Mouse (Mus musculus): ENCODE measurements around the gene Ankrd23. TPM values are rescaled to one million over a fixed set of nuclear protein-coding genes. Genes with fewer than 3 reads are reported as not detected.
A peak's percentile ranks its signal among the peaks of the same experiment; 100 is the strongest.

Gene Ankrd23
- polyA plus RNA-seq, 1 experiment = 14.4 TPM

DNA sequence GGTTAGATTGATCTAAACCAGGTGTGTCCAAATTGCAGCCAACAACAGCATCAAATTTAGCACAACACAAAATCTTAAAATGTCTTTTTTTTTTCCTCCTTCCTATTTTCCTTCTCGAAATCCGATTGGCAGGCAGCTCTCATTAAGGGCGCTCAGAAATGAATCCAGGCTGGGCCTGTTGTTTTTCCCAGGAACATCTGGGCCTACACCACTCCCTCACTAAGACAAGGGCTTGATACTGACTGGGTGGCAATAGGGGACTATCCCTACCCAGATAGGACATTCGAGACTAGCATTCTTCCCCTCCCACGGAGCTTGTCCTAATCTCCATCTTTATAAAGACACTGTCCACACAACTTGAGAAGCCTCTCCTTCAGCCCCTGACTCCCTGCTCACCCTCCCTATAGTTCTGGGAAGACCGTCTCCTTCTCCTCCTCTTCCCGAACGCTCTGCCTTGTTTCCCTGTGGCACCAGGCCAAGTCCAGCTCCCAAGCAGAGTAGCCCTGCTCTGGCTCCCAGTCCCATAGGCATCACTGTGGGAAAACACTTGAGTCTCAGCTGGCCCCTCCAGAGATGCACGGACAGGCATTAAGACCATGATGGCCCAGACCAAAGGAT, 11.4 kb upstream of the Ankrd23 start:
- Histone ChIP-seq H3K4me1 (ENCODE audit: control insufficient read depth, insufficient read depth, low read length) (peaks cover 34% of the 10 kb centered on the region), H3K27ac (ENCODE audit: insufficient read depth, low read length) (no peak overlapping the region), H3K27me3 (ENCODE audit: control insufficient read depth, insufficient read depth, low read length) (no peaks in the 10 kb centered on the region), H3K4me3 (replicated peaks; ENCODE audit: insufficient read depth, low read depth, low read length) (no peak overlapping the region)
- no peak for TF ChIP-seq CTCF (IDR thresholded peaks at IDR 0.05; ENCODE audit: borderline replicate concordance, insufficient read depth, low read depth, low read length)
- TF ChIP-seq POLR2A (IDR thresholded peaks at IDR 0.05; ENCODE audit: borderline replicate concordance, insufficient read depth, low read length) = no peak
- peak; percentile 51 to 59 for DNase-seq
- 24% methylated on average over 9 of the region's 9 CpGs for WGBS

DNA sequence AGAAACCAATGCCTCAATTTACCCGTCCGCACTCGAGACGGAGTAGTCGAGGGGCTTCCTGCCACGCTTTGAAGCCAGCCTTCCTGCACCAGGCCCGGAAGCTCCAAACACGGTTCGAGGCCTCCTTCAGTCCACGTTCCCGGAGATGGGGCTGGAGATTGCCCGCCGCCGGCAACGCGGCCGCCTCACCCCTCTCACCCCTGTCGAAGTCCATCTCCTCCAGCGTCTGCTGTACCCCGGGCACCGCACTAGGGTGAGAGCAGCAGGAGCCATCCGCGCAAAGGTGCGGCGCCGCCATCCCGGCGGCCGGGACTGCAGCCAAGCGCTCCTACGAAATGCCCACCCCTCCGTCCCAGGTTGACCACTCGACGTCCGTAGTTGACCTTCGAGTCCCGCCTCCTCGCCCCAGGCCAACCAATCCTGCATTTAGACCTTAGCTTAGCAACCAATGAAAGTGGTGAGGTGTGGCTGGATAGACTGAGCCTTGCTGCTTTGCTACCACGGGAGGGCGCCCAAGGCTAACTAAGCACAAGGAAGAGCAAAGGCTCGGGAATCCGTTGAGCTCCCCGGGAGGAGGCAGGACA, 10.3 kb upstream of the Ankrd23 start, which contains the start of gene Ankrd39:
Gene Ankrd39, minus strand, starts transcription at position 558 of the 584 bp plus-strand sequence.
- Histone ChIP-seq H3K27me3 (ENCODE audit: control insufficient read depth, insufficient read depth, low read length) (no peaks in the 10 kb centered on the region), H3K4me3 (replicated peaks; ENCODE audit: insufficient read depth, low read depth, low read length) (peak within 1 kb of the TSS; percentile 68), H3K27ac (ENCODE audit: insufficient read depth, low read length) (peak within 1 kb of the TSS; percentile 79), H3K4me1 (ENCODE audit: control insufficient read depth, insufficient read depth, low read length) (peaks cover 33% of the 10 kb centered on the region)
- TF ChIP-seq POLR2A (IDR thresholded peaks at IDR 0.05; ENCODE audit: borderline replicate concordance, insufficient read depth, low read length) (peak; percentile 88), CTCF (IDR thresholded peaks at IDR 0.05; ENCODE audit: borderline replicate concordance, insufficient read depth, low read depth, low read length) (peak; percentile 98)
- DNase-seq = peak; percentile 99
- WGBS = under 1% methylated on average over 43 of the region's 43 CpGs

DNA sequence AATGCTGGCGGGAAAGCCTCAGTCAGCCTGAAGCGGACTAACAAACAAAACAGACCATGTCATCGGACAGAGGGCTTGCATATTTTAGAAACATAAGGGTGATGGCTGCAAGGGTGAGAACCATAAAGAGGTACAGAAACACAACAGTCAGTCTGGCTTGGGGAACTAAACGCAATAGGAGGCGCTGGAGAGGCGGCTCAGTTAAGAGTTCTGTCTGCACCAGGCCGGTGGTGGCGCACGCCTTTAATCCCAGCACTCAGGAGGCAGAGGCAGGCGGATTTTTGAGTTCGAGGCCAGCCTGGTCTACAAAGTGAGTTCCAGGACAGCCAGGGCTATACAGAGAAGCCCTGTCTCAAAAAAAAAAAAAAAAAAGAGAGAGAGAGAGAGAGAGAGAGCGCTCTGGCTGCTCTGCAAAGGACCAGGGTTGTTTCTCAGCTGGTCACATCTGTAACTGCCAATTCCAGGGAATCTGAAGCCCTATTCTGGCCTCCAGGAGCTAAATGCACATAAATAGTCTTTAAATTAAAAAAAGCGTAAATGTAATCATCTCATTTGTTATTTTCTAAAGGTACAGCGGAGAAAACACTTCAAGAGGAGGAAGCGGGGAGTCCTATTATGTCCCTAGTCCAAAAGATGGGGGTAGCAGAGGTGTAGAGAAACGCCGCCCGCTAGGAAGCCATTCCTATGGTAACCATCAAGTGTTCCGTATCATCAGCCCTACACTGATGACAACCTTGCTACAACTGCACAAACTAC, 9.3 kb upstream of the Ankrd23 start:
- no peak for TF ChIP-seq POLR2A (IDR thresholded peaks at IDR 0.05; ENCODE audit: borderline replicate concordance, insufficient read depth, low read length)
- TF ChIP-seq CTCF (IDR thresholded peaks at IDR 0.05; ENCODE audit: borderline replicate concordance, insufficient read depth, low read depth, low read length) = no peak
- DNase-seq = peak in 1 of 2 experiments; percentile 45
- peak overlapping the region; percentile 68 for H3K4me3 ChIP-seq (replicated peaks; ENCODE audit: insufficient read depth, low read depth, low read length)
- H3K4me1 ChIP-seq (ENCODE audit: control insufficient read depth, insufficient read depth, low read length) = peaks cover 34% of the 10 kb centered on the region
- no peaks in the 10 kb centered on the region for H3K27me3 ChIP-seq (ENCODE audit: control insufficient read depth, insufficient read depth, low read length)
- 0 out of 2 replicates have a peak overlapping the region, but pooled peaks have one; percentile 79 for H3K27ac ChIP-seq (ENCODE audit: insufficient read depth, low read length)
- WGBS = 73% methylated on average over 19 of the region's 19 CpGs

DNA sequence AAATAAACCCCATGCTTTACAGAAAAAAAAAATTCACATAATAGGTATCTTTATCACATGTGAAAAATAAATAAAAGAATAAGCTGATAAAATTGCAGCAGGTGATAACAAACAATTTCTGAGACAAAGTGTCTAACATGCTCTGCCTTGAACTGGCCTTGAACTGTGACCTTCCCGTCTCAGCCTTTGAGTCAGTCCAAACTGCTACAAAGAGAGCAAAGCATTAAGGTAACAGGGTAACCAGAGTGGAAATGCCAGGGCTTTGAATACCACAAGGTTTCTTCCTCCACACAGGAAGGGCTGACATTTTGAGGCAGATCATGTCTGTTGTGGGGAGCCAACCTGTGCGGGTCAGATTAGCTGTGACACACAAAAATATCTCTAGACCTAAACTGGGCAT, 8.7 kb upstream of the Ankrd23 start:
- TF ChIP-seq POLR2A (IDR thresholded peaks at IDR 0.05; ENCODE audit: borderline replicate concordance, insufficient read depth, low read length) = no peak
- DNase-seq = no peak
- no peaks in the 10 kb centered on the region for H3K27me3 ChIP-seq (ENCODE audit: control insufficient read depth, insufficient read depth, low read length)
- H3K4me1 ChIP-seq (ENCODE audit: control insufficient read depth, insufficient read depth, low read length) = peaks cover 28% of the 10 kb centered on the region
- WGBS = 67% methylated on average over 2 of the region's 2 CpGs
- no peak overlapping the region for H3K27ac ChIP-seq (ENCODE audit: insufficient read depth, low read length)
- no peak overlapping the region for H3K4me3 ChIP-seq (replicated peaks; ENCODE audit: insufficient read depth, low read depth, low read length)

DNA sequence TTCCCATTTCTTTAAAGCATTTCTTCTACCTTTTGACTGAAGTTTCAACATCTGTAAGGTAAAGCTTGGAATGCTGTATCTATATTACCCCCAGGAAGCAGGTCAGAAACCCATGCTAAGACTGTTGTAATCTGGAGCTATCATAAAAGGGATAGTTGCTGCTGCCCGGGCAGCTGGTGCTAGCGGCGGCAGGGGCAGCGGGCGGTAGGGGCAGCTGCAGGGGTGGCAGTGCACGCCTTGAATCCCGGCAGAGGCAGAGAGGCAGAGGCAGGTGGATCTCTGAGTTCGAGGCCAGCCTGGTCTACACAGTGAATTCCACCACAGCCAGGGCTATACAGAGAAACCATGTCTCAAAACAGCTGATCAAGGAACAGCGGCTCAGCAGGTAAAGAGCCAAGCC, 6.2 kb upstream of the Ankrd23 start:
- no peak overlapping the region for H3K27ac ChIP-seq (ENCODE audit: insufficient read depth, low read length)
- no peak overlapping the region for H3K4me3 ChIP-seq (replicated peaks; ENCODE audit: insufficient read depth, low read depth, low read length)
- DNase-seq = no peak
- no peak for TF ChIP-seq CTCF (IDR thresholded peaks at IDR 0.05; ENCODE audit: borderline replicate concordance, insufficient read depth, low read depth, low read length)
- no peak for TF ChIP-seq POLR2A (IDR thresholded peaks at IDR 0.05; ENCODE audit: borderline replicate concordance, insufficient read depth, low read length)
- WGBS = 90% methylated on average over 9 of the region's 9 CpGs
- no peaks in the 10 kb centered on the region for H3K27me3 ChIP-seq (ENCODE audit: control insufficient read depth, insufficient read depth, low read length)
- peaks cover 24% of the 10 kb centered on the region for H3K4me1 ChIP-seq (ENCODE audit: control insufficient read depth, insufficient read depth, low read length)

DNA sequence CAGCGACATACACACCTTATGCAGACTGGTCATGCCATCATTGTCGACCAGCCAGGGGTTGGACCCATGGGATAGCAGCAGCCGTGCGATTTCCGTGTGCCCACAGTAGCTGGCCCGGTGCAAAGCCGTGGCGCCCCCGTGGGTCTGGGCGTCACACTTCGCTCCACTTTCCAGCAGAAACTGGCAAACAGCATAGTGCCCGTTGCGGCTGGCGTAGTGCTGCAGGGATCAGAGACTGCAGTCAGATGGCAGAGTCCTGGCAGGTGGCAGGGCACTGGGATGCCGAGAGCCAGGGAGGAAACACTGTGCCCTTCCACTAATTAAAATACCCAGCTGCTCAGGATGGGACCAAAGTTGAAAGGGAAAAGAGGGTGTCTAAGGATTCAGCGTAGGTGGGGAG, 5.2 kb upstream of the Ankrd23 start:
- H3K27me3 ChIP-seq (ENCODE audit: control insufficient read depth, insufficient read depth, low read length) = no peaks in the 10 kb centered on the region
- peaks cover 23% of the 10 kb centered on the region for H3K4me1 ChIP-seq (ENCODE audit: control insufficient read depth, insufficient read depth, low read length)
- 0 out of 2 replicates have a peak overlapping the region, but pooled peaks have one; percentile 6 for H3K27ac ChIP-seq (ENCODE audit: insufficient read depth, low read length)
- TF ChIP-seq POLR2A (IDR thresholded peaks at IDR 0.05; ENCODE audit: borderline replicate concordance, insufficient read depth, low read length) (no peak), CTCF (IDR thresholded peaks at IDR 0.05; ENCODE audit: borderline replicate concordance, insufficient read depth, low read depth, low read length) (no peak)
- H3K4me3 ChIP-seq (replicated peaks; ENCODE audit: insufficient read depth, low read depth, low read length) = no peak overlapping the region
- WGBS = 17% methylated on average over 16 of the region's 16 CpGs
- peak; percentile 71 to 78 for DNase-seq

DNA sequence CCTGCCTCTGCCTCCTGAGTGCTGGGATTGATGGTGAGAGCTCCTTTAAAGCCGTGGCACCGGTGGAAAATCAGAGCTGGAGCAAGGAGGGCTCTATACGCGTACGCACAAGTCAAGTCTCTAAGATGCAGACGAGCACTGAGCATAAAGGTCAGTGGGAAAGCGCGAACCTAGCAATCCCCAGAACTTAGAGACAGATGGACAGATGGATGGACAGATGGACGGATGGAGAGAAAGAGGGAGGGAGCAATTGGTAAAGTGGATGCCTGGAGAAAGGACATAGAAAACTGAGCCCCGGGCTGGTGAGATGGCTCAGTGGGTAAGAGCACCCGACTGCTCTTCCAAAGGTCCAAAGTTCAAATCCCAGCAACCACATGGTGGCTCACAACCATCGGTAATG, 4.1 kb upstream of the Ankrd23 start:
- TF ChIP-seq POLR2A (IDR thresholded peaks at IDR 0.05; ENCODE audit: borderline replicate concordance, insufficient read depth, low read length) (no peak), CTCF (IDR thresholded peaks at IDR 0.05; ENCODE audit: borderline replicate concordance, insufficient read depth, low read depth, low read length) (no peak)
- Histone ChIP-seq H3K27ac (ENCODE audit: insufficient read depth, low read length) (peak overlapping the region; percentile 23; the same call in 1 of the 2 replicates), H3K27me3 (ENCODE audit: control insufficient read depth, insufficient read depth, low read length) (no peaks in the 10 kb centered on the region), H3K4me3 (replicated peaks; ENCODE audit: insufficient read depth, low read depth, low read length) (no peak overlapping the region), H3K4me1 (ENCODE audit: control insufficient read depth, insufficient read depth, low read length) (peaks cover 32% of the 10 kb centered on the region)
- DNase-seq = no peak
- WGBS = 39% methylated on average over 12 of the region's 12 CpGs
